Mouse (Mus musculus) heart, postnatal 0 days (tissue): ENCODE data around the gene Lsg1. TPM values are rescaled to one million over a fixed set of nuclear protein-coding genes. Genes with fewer than 3 reads are reported as not detected.

Source experiments
- ATAC-seq: fragments of 200-750 bp; cut with Nextera tagmentation; 2 replicates; pipeline ENCODE4 v1.8.0; 2017; ENCODE audit warnings: low read depth, moderate number of reproducible peaks, moderate library complexity; ENCODE audit not compliant: insufficient read depth
- DNase-seq: peaks from one replicate; pipeline ENCODE4 v3.0.0-alpha.2; 2016; ENCODE audit warnings: low spot score
- H3K27ac ChIP-seq: fragments of 300-500 bp; sonication (generic); 2 replicates; pipeline ENCODE4 v1.5.1; 2014; ENCODE audit warnings: low read depth, mild to moderate bottlenecking
- H3K27me3 ChIP-seq: fragments of 300-500 bp; sonication (generic); 2 replicates; pipeline ENCODE4 v1.6.1; 2014; ENCODE audit warnings: low read length, mixed read lengths; ENCODE audit not compliant: control insufficient read depth, insufficient read depth
- H3K36me3 ChIP-seq: fragments of 300-500 bp; sonication (generic); replicated peaks from 2 replicates; pipeline ENCODE4 v1.6.1; 2014; ENCODE audit warnings: low read length, mixed read lengths; ENCODE audit not compliant: control insufficient read depth, insufficient read depth
- H3K4me1 ChIP-seq: fragments of 300-500 bp; sonication (generic); 2 replicates; pipeline ENCODE4 v1.6.1; 2014; ENCODE audit warnings: antibody characterized with exemption; ENCODE audit not compliant: control insufficient read depth, insufficient read depth
- H3K4me2 ChIP-seq: fragments of 300-500 bp; sonication (generic); 2 replicates; pipeline ENCODE4 v1.6.1; 2014; ENCODE audit warnings: low read depth, mild to moderate bottlenecking, low read length, moderate library complexity
- H3K4me3 ChIP-seq: fragments of 300-500 bp; sonication (generic); 2 replicates; pipeline ENCODE4 v1.5.1; 2014; ENCODE audit warnings: low read depth, low read length
- H3K9ac ChIP-seq: fragments of 300-500 bp; sonication (generic); replicated peaks from 2 replicates; pipeline ENCODE4 v1.6.1; 2014; ENCODE audit warnings: low read depth, low read length, mixed read lengths
- H3K9me3 ChIP-seq: fragments of 300-500 bp; sonication (generic); replicated peaks from 2 replicates; pipeline ENCODE4 v1.6.1; 2016; ENCODE audit warnings: low read length; ENCODE audit not compliant: control insufficient read depth
- CTCF ChIP-seq: IDR thresholded peaks from 2 replicates; pipeline ENCODE4 v1.5.1; 2016; ENCODE audit warnings: antibody characterized with exemption, control low read depth, low read depth
- EP300 ChIP-seq: IDR thresholded peaks from 2 replicates; pipeline ENCODE4 v1.6.1; 2016; ENCODE audit warnings: antibody characterized with exemption, low read depth
- WGBS: fragments of 180-500 bp; shearing (Covaris S2); extraction: QIAGEN DNeasy Blood & Tissue Kit; methylation state at CpG from one replicate; pipeline ENCODE4 v1.1.7; 2014; 5-methylcytosine and 5-hydroxymethylcytosine counted together
- polyA plus RNA-seq: library from polyadenylated mRNA; unstranded; fragments of >200 nt; fragmentation: Nextera tagmentation; extraction: Ambion mirVana; gene quantifications from 2 replicates; pipeline ENCODE4 v1.2.1, GENCODE M21; 2015
- total RNA-seq: library from RNA; depleted of rRNA; stranded (reverse); fragments of >200 nt; gene quantifications from 2 replicates; pipeline ENCODE4 v1.2.3, GENCODE M21; 2014; ENCODE audit warnings: low replicate concordance

Lsg1 gene
- total and polyA plus RNA-seq, 2 experiments from 2014 or later: 15.8 to 32.8 TPM

DNA sequence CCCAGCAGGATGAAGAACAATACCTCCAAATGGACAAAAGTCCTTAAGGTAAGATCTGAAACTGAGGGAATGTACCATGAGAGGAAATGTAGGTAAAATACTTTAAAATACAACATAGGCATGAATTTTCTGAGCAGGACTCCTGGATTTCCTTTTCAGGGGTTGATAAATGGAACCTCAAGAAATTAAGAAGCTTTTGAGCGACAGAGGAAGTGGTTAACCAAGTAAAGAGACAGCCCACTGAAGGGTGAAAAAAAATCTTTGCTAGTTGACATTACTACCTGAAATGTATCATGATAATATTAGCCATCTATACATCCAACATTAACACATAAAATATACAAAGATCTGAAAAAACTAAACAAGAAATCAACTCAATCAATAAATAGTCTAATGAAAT is 52.3 kb downstream of the Lsg1 start:
- H3K27ac ChIP-seq: no peak overlapping the region
- H3K9ac ChIP-seq: no peak overlapping the region
- DNase-seq: no peak
- no peaks in the 10 kb centered on the region for H3K9me3 ChIP-seq
- no peak for TF ChIP-seq CTCF
- TF ChIP-seq EP300: no peak
- no peaks in the 10 kb centered on the region for H3K27me3 ChIP-seq
- no peak for ATAC-seq
- peaks cover 7% of the 10 kb centered on the region for H3K4me1 ChIP-seq
- peaks cover 6% of the 10 kb centered on the region; the same call in 1 of the 2 replicates for H3K36me3 ChIP-seq
- 97% methylated on average over 1 of the region's 1 CpGs for WGBS
- no peak overlapping the region for H3K4me3 ChIP-seq
- H3K4me2 ChIP-seq: no peak overlapping the region

DNA sequence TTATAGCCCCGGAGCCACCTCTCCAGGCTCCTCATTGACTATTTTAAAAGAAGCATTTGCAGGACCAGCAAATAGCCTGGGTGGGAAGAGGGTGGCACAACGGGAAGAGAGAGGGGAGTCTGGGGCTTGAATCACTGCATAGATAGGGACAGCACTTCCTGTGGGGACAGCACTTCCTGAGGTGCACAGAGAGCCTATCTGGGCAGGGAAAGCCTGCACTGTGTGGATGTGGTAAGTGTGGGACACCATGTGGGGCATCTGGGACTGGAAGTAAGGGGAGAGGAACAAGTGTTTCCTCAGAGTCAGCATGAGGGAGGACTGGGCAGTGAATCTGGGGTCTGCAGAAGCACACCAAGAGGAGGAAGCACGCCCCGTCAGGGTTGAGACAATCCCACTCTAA is 53.8 kb downstream of the Lsg1 start:
- ATAC-seq: no peak
- no peak for TF ChIP-seq CTCF
- TF ChIP-seq EP300: no peak

DNA sequence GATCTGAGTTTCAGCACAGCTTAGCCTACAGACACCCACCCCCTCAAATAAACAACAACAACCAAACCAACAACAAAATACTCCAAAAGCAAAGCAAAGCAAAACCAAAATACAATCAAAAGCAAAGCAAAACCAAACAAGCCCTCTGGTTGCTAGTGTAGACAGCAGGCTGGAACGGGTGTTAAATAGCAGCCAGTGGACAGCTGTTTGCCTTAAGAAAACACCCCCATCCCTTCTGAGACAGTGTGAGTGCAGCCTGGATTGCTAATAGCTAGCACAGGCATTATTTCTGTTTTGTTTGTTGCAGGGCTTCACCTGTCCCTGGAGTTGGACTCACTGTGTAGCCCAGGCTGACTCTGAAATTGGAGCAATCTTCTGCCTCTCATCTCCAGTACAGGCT is 54.5 kb downstream of the Lsg1 start:
- H3K4me2 ChIP-seq: no peak overlapping the region
- ATAC-seq (no peak), DNase-seq (no peak)
- no peaks in the 10 kb centered on the region for H3K27me3 ChIP-seq
- no peak for TF ChIP-seq CTCF
- TF ChIP-seq EP300: no peak
- H3K4me1 ChIP-seq: peaks cover 7% of the 10 kb centered on the region
- peaks cover 23% of the 10 kb centered on the region; the same call in 1 of the 2 replicates for H3K36me3 ChIP-seq
- 57% methylated on average over 1 of the region's 1 CpGs for whole genome bisulfite sequencing
- no peak overlapping the region for H3K4me3 ChIP-seq
- H3K9me3 ChIP-seq: no peaks in the 10 kb centered on the region
- no peak overlapping the region for H3K9ac ChIP-seq
- no peak overlapping the region for H3K27ac ChIP-seq

More for the DNA sequence above, 53.8 kb downstream of the Lsg1 start:
- no peaks in the 10 kb centered on the region for H3K27me3 ChIP-seq
- no peak overlapping the region for H3K9ac ChIP-seq
- no peak for DNase-seq
- H3K9me3 ChIP-seq: no peaks in the 10 kb centered on the region
- peaks cover 7% of the 10 kb centered on the region for H3K4me1 ChIP-seq
- H3K4me2 ChIP-seq: no peak overlapping the region
- no peak overlapping the region for H3K4me3 ChIP-seq
- no peak overlapping the region for H3K27ac ChIP-seq
- H3K36me3 ChIP-seq: peaks cover 18% of the 10 kb centered on the region; the same call in 1 of the 2 replicates
- WGBS: 44% methylated on average over 4 of the region's 4 CpGs

DNA sequence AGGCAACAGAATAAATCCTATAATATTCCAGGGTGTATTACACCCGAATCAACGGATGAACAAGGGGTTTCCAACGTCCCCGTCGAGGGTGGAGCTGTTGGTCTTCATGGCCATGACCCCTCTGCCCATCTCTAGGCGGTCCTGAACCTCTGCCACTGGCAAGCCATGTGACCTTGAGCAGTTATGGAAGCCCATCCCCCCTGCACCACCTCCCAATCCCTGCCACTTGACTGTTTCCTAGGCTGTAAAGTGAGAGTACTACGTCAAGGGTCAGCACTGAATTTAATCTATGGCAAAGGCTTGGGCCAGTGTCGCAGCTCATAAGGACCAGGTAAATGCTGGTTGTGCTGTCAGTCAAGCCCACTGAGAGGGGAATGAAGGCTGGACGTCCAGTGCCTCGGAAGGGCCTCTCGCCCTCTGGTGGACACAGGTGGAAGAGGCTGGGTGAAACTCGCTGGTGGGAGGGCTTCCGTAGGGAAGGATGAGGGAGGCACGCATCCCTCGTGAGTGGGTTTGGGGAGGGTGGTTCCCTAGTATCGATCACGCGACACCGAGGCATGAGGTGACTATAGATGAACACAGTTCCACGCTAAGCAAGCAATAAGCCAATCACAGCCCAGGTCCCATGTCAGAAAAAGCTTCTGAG is 55.5 kb downstream of the Lsg1 start:
- Histone ChIP-seq H3K9ac (no peak overlapping the region), H3K4me3 (no peak overlapping the region), H3K27me3 (no peaks in the 10 kb centered on the region), H3K9me3 (no peaks in the 10 kb centered on the region), H3K27ac (no peak overlapping the region), H3K4me2 (no peak overlapping the region; the same call in 1 of the 2 replicates), H3K36me3 (peaks cover 26% of the 10 kb centered on the region; the same call in 1 of the 2 replicates), H3K4me1 (peaks cover 7% of the 10 kb centered on the region)
- peak; percentile 92 for TF ChIP-seq CTCF
- no peak for TF ChIP-seq EP300
- ATAC-seq (peak; percentile 49; the same call in 1 of the 2 replicates), DNase-seq (no peak)
- WGBS: 35% methylated on average over 20 of the region's 20 CpGs

DNA sequence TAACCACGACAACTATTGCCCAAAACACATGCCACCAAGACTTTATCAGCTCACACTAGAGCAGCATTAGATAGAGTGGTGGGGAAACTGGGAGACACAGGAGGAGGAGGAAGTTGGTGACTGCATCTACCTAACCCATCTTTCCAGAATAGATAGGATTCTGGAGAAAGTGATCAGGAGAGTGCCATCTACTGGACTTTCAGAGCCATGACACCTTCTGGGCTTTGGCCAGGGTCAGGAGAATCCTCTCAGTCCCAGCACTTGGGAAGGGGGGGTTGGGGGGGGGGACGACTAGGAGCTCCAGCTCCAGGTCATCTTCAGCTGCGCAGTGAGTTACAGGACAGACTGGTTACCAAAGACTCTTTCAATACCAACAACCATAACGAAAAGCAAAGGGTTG is 56.6 kb downstream of the Lsg1 start:
- TF ChIP-seq EP300: no peak
- peak; percentile 51 for TF ChIP-seq CTCF
- ATAC-seq: no peak
- Histone ChIP-seq H3K4me2 (no peak overlapping the region), H3K27ac (no peak overlapping the region), H3K4me1 (peaks cover 2% of the 10 kb centered on the region), H3K9me3 (no peaks in the 10 kb centered on the region), H3K27me3 (no peaks in the 10 kb centered on the region), H3K9ac (no peak overlapping the region), H3K36me3 (peaks cover 26% of the 10 kb centered on the region; the same call in 1 of the 2 replicates), H3K4me3 (no peak overlapping the region)
- WGBS: 53% methylated on average over 4 of the region's 4 CpGs
- no peak for DNase-seq

DNA sequence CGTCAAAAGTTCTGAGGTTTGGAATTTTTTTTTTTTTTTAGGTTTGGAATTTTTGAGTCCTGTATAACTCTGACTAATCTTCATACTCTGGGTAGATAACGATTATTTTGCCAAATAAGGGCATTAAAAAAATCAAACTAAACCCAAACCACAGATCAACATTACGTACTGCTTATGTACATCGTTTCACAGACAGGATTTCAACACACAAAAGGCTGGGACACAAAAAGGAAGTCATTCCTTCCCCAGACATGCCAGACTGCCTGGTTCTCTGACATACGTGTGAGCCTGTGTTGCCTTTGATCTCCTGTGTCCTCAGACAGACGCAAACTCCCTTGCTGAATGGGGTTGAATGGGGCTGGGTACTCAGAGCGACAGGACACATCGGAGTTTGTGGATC is 59.0 kb downstream of the Lsg1 start:
- H3K4me2 ChIP-seq: no peak overlapping the region
- no peaks in the 10 kb centered on the region for H3K4me1 ChIP-seq
- 81% methylated on average over 8 of the region's 8 CpGs for WGBS
- no peak overlapping the region for H3K27ac ChIP-seq
- H3K9me3 ChIP-seq: no peaks in the 10 kb centered on the region
- no peaks in the 10 kb centered on the region for H3K27me3 ChIP-seq
- H3K9ac ChIP-seq: no peak overlapping the region
- ATAC-seq (no peak), DNase-seq (no peak)
- peaks cover 19% of the 10 kb centered on the region; the same call in 1 of the 2 replicates for H3K36me3 ChIP-seq
- TF ChIP-seq EP300 (no peak), CTCF (no peak)
- H3K4me3 ChIP-seq: no peak overlapping the region
